ENCODE assay signal across 17 mouse cellular contexts in genomic region chr2:19562114-19562829, GRCm38 (mm10). TPM values are rescaled to one million over a fixed set of nuclear protein-coding genes. Genes with fewer than 3 reads are reported as not detected.
DNase-seq lines count a peak whose midpoint lies in the region; ATAC-seq and TF ChIP-seq lines count a peak whose summit lies in the region.
"Had no signal": no experiment of that assay in that cellular context is flagged by ENCODE, and none has a peak within 500 bp of the region (broad histone marks: within the 10 kb centered on the region; RNA-seq: fewer than 3 reads in every experiment).

No protein-coding gene starts in this region.

- H3K27me3 ChIP-seq in forebrain, embryonic 13.5 days, result no peaks in the 10 kb centered on the region
- no peaks in the 10 kb centered on the region for H3K27me3 ChIP-seq in forebrain, embryonic 10.5 days (ENCODE audit: poor library complexity, severe bottlenecking)
- peaks cover 2% of the 10 kb centered on the region; the same call in 1 of the 2 replicates for H3K27me3 ChIP-seq in hindbrain, embryonic 11.5 days (ENCODE audit: control insufficient read depth, insufficient read depth, low read length)
- H3K27me3 ChIP-seq in midbrain, embryonic 14.5 days (ENCODE audit: control insufficient read depth, insufficient read depth, low read length), result no peaks in the 10 kb centered on the region
- H3K27me3 ChIP-seq in kidney, embryonic 16.5 days (ENCODE audit: insufficient read depth, low read length), result no peaks in the 10 kb centered on the region
- H3K27me3 ChIP-seq: limb, embryonic 12.5 days; megakaryocyte, embryonic 14.5 days had no signal

- WGBS in forebrain, embryonic 13.5 days, result 61% methylated on average over 5 of the region's 5 CpGs
- 79% methylated on average over 5 of the region's 5 CpGs for WGBS in forebrain, embryonic 10.5 days
- WGBS in hindbrain, embryonic 11.5 days, result 42% methylated on average over 5 of the region's 5 CpGs
- WGBS in midbrain, embryonic 14.5 days, result 45% methylated on average over 5 of the region's 5 CpGs
- WGBS in kidney, embryonic 16.5 days, result 82% methylated on average over 5 of the region's 5 CpGs

- H3K9ac ChIP-seq in forebrain, embryonic 13.5 days, result no peak overlapping the region
- no peak overlapping the region for H3K9ac ChIP-seq in hindbrain, embryonic 11.5 days (ENCODE audit: low read depth, low read length)
- H3K9ac ChIP-seq in midbrain, embryonic 14.5 days (replicated peaks; ENCODE audit: low read length), result no peak overlapping the region
- no peak overlapping the region for H3K9ac ChIP-seq in kidney, embryonic 16.5 days (replicated peaks; ENCODE audit: low read length)
- H3K9ac ChIP-seq: limb, embryonic 12.5 days; liver, embryonic 14.5 days had no signal

- no peak for DNase-seq in forebrain, embryonic 10.5 days (ENCODE audit: extremely low spot score, low spot score)
- DNase-seq in brain, embryonic 14.5 days (ENCODE audit: low read depth), result peak; percentile 33
- DNase-seq in hindbrain, embryonic 11.5 days (ENCODE audit: low spot score), result peak; percentile 59
- peak; percentile 27 for DNase-seq in midbrain, embryonic 14.5 days
- no peak for DNase-seq in kidney, postnatal 10 days
- DNase-seq: cerebellum, adult 18-20 months; kidney, adult 9 months had no signal

- H3K27ac ChIP-seq in forebrain, embryonic 13.5 days, result no peak overlapping the region
- H3K27ac ChIP-seq in forebrain, embryonic 10.5 days, result no peak overlapping the region
- H3K27ac ChIP-seq in hindbrain, embryonic 11.5 days (ENCODE audit: low read depth, low read length), result no peak overlapping the region
- H3K27ac ChIP-seq in midbrain, embryonic 14.5 days (replicated peaks; ENCODE audit: low read depth, low read length), result no peak overlapping the region
- H3K27ac ChIP-seq in kidney, embryonic 16.5 days (ENCODE audit: low read length), result no peak overlapping the region
- H3K27ac ChIP-seq: layer of hippocampus, adult 2 months; limb, embryonic 12.5 days; liver, embryonic 14.5 days had no signal

- H3K4me1 ChIP-seq in forebrain, embryonic 13.5 days, result no peaks in the 10 kb centered on the region; the same call in none of the 2 replicates
- peaks cover 4% of the 10 kb centered on the region; the same call in 1 of the 2 replicates for H3K4me1 ChIP-seq in forebrain, embryonic 10.5 days
- H3K4me1 ChIP-seq in hindbrain, embryonic 11.5 days (replicated peaks; ENCODE audit: control insufficient read depth, insufficient read depth, low read length), result no peaks in the 10 kb centered on the region
- H3K4me1 ChIP-seq in midbrain, embryonic 14.5 days (ENCODE audit: control insufficient read depth, insufficient read depth, low read length), result no peaks in the 10 kb centered on the region
- no peaks in the 10 kb centered on the region for H3K4me1 ChIP-seq in kidney, embryonic 16.5 days (ENCODE audit: insufficient read depth, low read length)
- H3K4me1 ChIP-seq: limb, embryonic 12.5 days; megakaryocyte, embryonic 14.5 days had no signal

- no peak overlapping the region for H3K4me2 ChIP-seq in forebrain, embryonic 13.5 days
- H3K4me2 ChIP-seq in hindbrain, embryonic 11.5 days (replicated peaks; ENCODE audit: low read depth, low read length), result no peak overlapping the region
- no peak overlapping the region for H3K4me2 ChIP-seq in midbrain, embryonic 14.5 days (ENCODE audit: low read length)
- no peak overlapping the region for H3K4me2 ChIP-seq in kidney, embryonic 16.5 days (replicated peaks; ENCODE audit: low read depth, low read length)
- H3K4me2 ChIP-seq: limb, embryonic 12.5 days had no signal

- TF ChIP-seq POLR2A in brain, embryonic 14.5 days (IDR thresholded peaks at IDR 0.05; ENCODE audit: borderline replicate concordance, extremely low read depth, insufficient read depth, insufficient read length, poor library complexity, severe bottlenecking), result no peak

- 0 out of 2 replicates have a peak, but pooled peaks have one; percentile 45 for ATAC-seq in forebrain, embryonic 13.5 days
- peak; percentile 97 for ATAC-seq in hindbrain, embryonic 11.5 days (ENCODE audit: low FRiP score)
- ATAC-seq in midbrain, embryonic 14.5 days (ENCODE audit: low FRiP score, low TSS enrichment), result no peak
- no peak for ATAC-seq in kidney, embryonic 16.5 days (ENCODE audit: low FRiP score, low TSS enrichment)
- ATAC-seq: inflammation-experienced regulatory T-cells, adult 6 months; lung, postnatal 0 days had no signal

- no peak overlapping the region for H3K4me3 ChIP-seq in forebrain, embryonic 13.5 days
- no peak overlapping the region for H3K4me3 ChIP-seq in forebrain, embryonic 10.5 days
- no peak overlapping the region for H3K4me3 ChIP-seq in hindbrain, embryonic 11.5 days (ENCODE audit: low read depth, low read length)
- H3K4me3 ChIP-seq in midbrain, embryonic 14.5 days (replicated peaks; ENCODE audit: low read depth, low read length), result no peak overlapping the region
- H3K4me3 ChIP-seq in kidney, embryonic 16.5 days (ENCODE audit: low read length), result no peak overlapping the region
- H3K4me3 ChIP-seq: layer of hippocampus, adult 2 months; limb, embryonic 12.5 days; megakaryocyte, embryonic 14.5 days had no signal

- no peaks in the 10 kb centered on the region for H3K9me3 ChIP-seq in forebrain, embryonic 13.5 days (replicated peaks)
- no peaks in the 10 kb centered on the region for H3K9me3 ChIP-seq in forebrain, embryonic 10.5 days
- no peaks in the 10 kb centered on the region for H3K9me3 ChIP-seq in hindbrain, embryonic 11.5 days (ENCODE audit: control insufficient read depth, low read length)
- no peaks in the 10 kb centered on the region for H3K9me3 ChIP-seq in midbrain, embryonic 14.5 days (ENCODE audit: control insufficient read depth, low read length)
- no peaks in the 10 kb centered on the region for H3K9me3 ChIP-seq in kidney, embryonic 16.5 days (ENCODE audit: low read length)
- H3K9me3 ChIP-seq: limb, embryonic 12.5 days; megakaryocyte, embryonic 14.5 days had no signal

- no peaks in the 10 kb centered on the region for H3K36me3 ChIP-seq in forebrain, embryonic 13.5 days (ENCODE audit: poor library complexity, severe bottlenecking)
- no peaks in the 10 kb centered on the region for H3K36me3 ChIP-seq in forebrain, embryonic 10.5 days (replicated peaks)
- no peaks in the 10 kb centered on the region for H3K36me3 ChIP-seq in hindbrain, embryonic 11.5 days (ENCODE audit: control insufficient read depth, insufficient read depth, low read length)
- no peaks in the 10 kb centered on the region for H3K36me3 ChIP-seq in midbrain, embryonic 14.5 days (ENCODE audit: control insufficient read depth, insufficient read depth, low read length)
- H3K36me3 ChIP-seq in kidney, embryonic 16.5 days (ENCODE audit: insufficient read depth, low read length), result no peaks in the 10 kb centered on the region
- H3K36me3 ChIP-seq: limb, embryonic 12.5 days had no signal

- no peak for TF ChIP-seq CTCF in brain, embryonic 14.5 days (IDR thresholded peaks at IDR 0.05; ENCODE audit: borderline replicate concordance, extremely low read depth, insufficient read depth, insufficient read length)

RNA-seq across cellular contexts. Expression of gene 4921504E06Rik, which starts 8.6 kb away (rescaled TPM):
- polyA plus RNA-seq in forebrain, embryonic 13.5 days (2015; fragmentation: Nextera tagmentation; extraction: Ambion mirVana), result not detected in 2 replicates
- polyA plus RNA-seq in forebrain, embryonic 10.5 days (2016; fragmentation: Nextera tagmentation; extraction: Ambion mirVana), result not detected in 2 replicates
- polyA plus RNA-seq in brain, embryonic 14.5 days (2012; rRNA removed), result 0.05 and 0.12 TPM in 2 replicates
- polyA plus RNA-seq in hindbrain, embryonic 11.5 days (2014; fragmentation: Nextera tagmentation; extraction: Ambion mirVana), result 0.24 and 0.36 TPM in 2 replicates
- 0.12 and 0.24 TPM in 2 replicates for polyA plus RNA-seq in midbrain, embryonic 14.5 days (2014; fragmentation: Nextera tagmentation; extraction: Ambion mirVana)
- polyA plus RNA-seq in kidney, embryonic 16.5 days (2015; fragmentation: Nextera tagmentation; extraction: Ambion mirVana), result not detected in 2 replicates
- polyA plus RNA-seq: heart, postnatal 0 days; inflammation-experienced regulatory T-cells, adult 6 months; limb, embryonic 12.5 days; liver, embryonic 14.5 days; urinary bladder, adult 2 months had no signal

Comparison
In these comparisons a context has a peak if more than half of its experiments do, and no peak if none do; other contexts are left out.
1. ATAC-seq: peak in forebrain, embryonic 13.5 days (single experiment) and hindbrain, embryonic 11.5 days (single experiment); none in midbrain, embryonic 14.5 days (single experiment) and kidney, embryonic 16.5 days (single experiment).
2. DNase-seq: peak in brain, embryonic 14.5 days (single experiment), hindbrain, embryonic 11.5 days (single experiment) and midbrain, embryonic 14.5 days (single experiment); none in forebrain, embryonic 10.5 days (single experiment) and kidney, postnatal 10 days (single experiment).